Comparison of ENCODE assay signal across 7 mouse cellular contexts in genomic region chr11:55446579-55446978, GRCm38 (mm10). TPM values are rescaled to one million over a fixed set of nuclear protein-coding genes. Genes with fewer than 3 reads are reported as not detected.
DNase-seq lines count a peak whose midpoint lies in the region; ATAC-seq and TF ChIP-seq lines count a peak whose summit lies in the region.

No protein-coding gene starts in this region.

- no peak overlapping the region for H3K9ac ChIP-seq in embryonic facial prominence, embryonic 15.5 days
- no peak overlapping the region for H3K9ac ChIP-seq in limb, embryonic 13.5 days
- H3K9ac ChIP-seq in midbrain, embryonic 16.5 days (ENCODE audit: low read depth, low read length) = no peak overlapping the region

- 31% methylated on average over 4 of the region's 4 CpGs for WGBS in bone marrow, adult 2 months
- 17% methylated on average over 4 of the region's 4 CpGs for WGBS in embryonic facial prominence, embryonic 15.5 days
- 14% methylated on average over 4 of the region's 4 CpGs for WGBS in limb, embryonic 13.5 days
- 23% methylated on average over 4 of the region's 4 CpGs for WGBS in midbrain, embryonic 16.5 days

- peak; percentile 76 for ATAC-seq in embryonic facial prominence, embryonic 15.5 days (ENCODE audit: insufficient number of reproducible peaks, low FRiP score, low TSS enrichment, low read depth)
- peak; percentile 82 for ATAC-seq in limb, embryonic 13.5 days (ENCODE audit: low FRiP score, low read depth)
- ATAC-seq in midbrain, embryonic 16.5 days = peak; percentile 82

- no peaks in the 10 kb centered on the region for H3K4me1 ChIP-seq in bone marrow, adult 2 months (ENCODE audit: control insufficient read depth, insufficient read depth, low read length)
- peaks cover 13% of the 10 kb centered on the region for H3K4me1 ChIP-seq in embryonic facial prominence, embryonic 15.5 days
- H3K4me1 ChIP-seq in limb, embryonic 13.5 days = peaks cover 3% of the 10 kb centered on the region; the same call in 1 of the 2 replicates
- H3K4me1 ChIP-seq in midbrain, embryonic 16.5 days (ENCODE audit: control insufficient read depth, insufficient read depth, low read length) = no peaks in the 10 kb centered on the region

- H3K9me3 ChIP-seq in embryonic facial prominence, embryonic 15.5 days (replicated peaks) = no peaks in the 10 kb centered on the region
- H3K9me3 ChIP-seq in limb, embryonic 13.5 days = no peaks in the 10 kb centered on the region
- H3K9me3 ChIP-seq in midbrain, embryonic 16.5 days (replicated peaks; ENCODE audit: control insufficient read depth, low read length, poor library complexity, severe bottlenecking) = no peaks in the 10 kb centered on the region

- peak; percentile 45 for TF ChIP-seq CTCF in bone marrow, adult 2 months (IDR thresholded peaks at IDR 0.05; ENCODE audit: control insufficient read depth, insufficient read depth, low read length)

- no peaks in the 10 kb centered on the region for H3K27me3 ChIP-seq in embryonic facial prominence, embryonic 15.5 days
- H3K27me3 ChIP-seq in limb, embryonic 13.5 days = no peaks in the 10 kb centered on the region
- H3K27me3 ChIP-seq in midbrain, embryonic 16.5 days (ENCODE audit: control insufficient read depth, insufficient read depth, low read depth, low read length) = no peaks in the 10 kb centered on the region

- peak; percentile 73 to 86 for DNase-seq in heart, adult 9 months (ENCODE audit: low spot score in 2 of 2)
- DNase-seq in kidney, adult 8-10 months = peak; percentile 80 to 84
- DNase-seq in spleen, postnatal 10 days (ENCODE audit: low spot score in 2 of 2) = peak; percentile 62 to 74

- no peak overlapping the region for H3K4me3 ChIP-seq in bone marrow, adult 2 months (replicated peaks; ENCODE audit: control insufficient read depth, low read depth, low read length)
- no peak overlapping the region for H3K4me3 ChIP-seq in embryonic facial prominence, embryonic 15.5 days (replicated peaks)
- no peak overlapping the region for H3K4me3 ChIP-seq in limb, embryonic 13.5 days
- H3K4me3 ChIP-seq in midbrain, embryonic 16.5 days (ENCODE audit: low read depth, low read length) = no peak overlapping the region

- peaks cover 45% of the 10 kb centered on the region for H3K36me3 ChIP-seq in embryonic facial prominence, embryonic 15.5 days
- H3K36me3 ChIP-seq in limb, embryonic 13.5 days = peaks cover 40% of the 10 kb centered on the region
- no peaks in the 10 kb centered on the region for H3K36me3 ChIP-seq in midbrain, embryonic 16.5 days (ENCODE audit: control insufficient read depth, insufficient read depth, low read length)

- no peak overlapping the region for H3K27ac ChIP-seq in bone marrow, adult 2 months (ENCODE audit: control insufficient read depth, insufficient read depth, low read depth, low read length, poor library complexity)
- peak overlapping the region; percentile 84 for H3K27ac ChIP-seq in embryonic facial prominence, embryonic 15.5 days (replicated peaks)
- H3K27ac ChIP-seq in limb, embryonic 13.5 days = peak overlapping the region; percentile 22; the same call in 1 of the 2 replicates
- H3K27ac ChIP-seq in midbrain, embryonic 16.5 days (ENCODE audit: low read length) = no peak overlapping the region

- no peak for TF ChIP-seq POLR2A in bone marrow, adult 2 months (IDR thresholded peaks at IDR 0.05; ENCODE audit: borderline replicate concordance, control insufficient read depth, low read depth, low read length)

- H3K4me2 ChIP-seq in embryonic facial prominence, embryonic 15.5 days (replicated peaks) = no peak overlapping the region
- H3K4me2 ChIP-seq in limb, embryonic 13.5 days (replicated peaks) = no peak overlapping the region
- H3K4me2 ChIP-seq in midbrain, embryonic 16.5 days (ENCODE audit: low read length) = no peak overlapping the region

RNA-seq across cellular contexts. Expression of gene Atox1, which starts 14.5 kb away (rescaled TPM):
- polyA plus RNA-seq in bone marrow, adult 2 months (2011; ENCODE audit: insufficient read depth, insufficient read length, low replicate concordance, missing spikeins) = 75.4 and 128 TPM in 2 replicates
- 487 and 541 TPM in 2 replicates for polyA plus RNA-seq in embryonic facial prominence, embryonic 15.5 days (2015; fragmentation: Nextera tagmentation; extraction: Ambion mirVana)
- 318 and 325 TPM in 2 replicates for polyA plus RNA-seq in limb, embryonic 13.5 days (2015; fragmentation: Nextera tagmentation; extraction: Ambion mirVana)
- polyA plus RNA-seq in midbrain, embryonic 16.5 days (2015; fragmentation: Nextera tagmentation; extraction: Ambion mirVana) = 196 and 215 TPM in 2 replicates

RNA-seq across cellular contexts. Expression of gene G3bp1, which starts 22.9 kb away (rescaled TPM):
- polyA plus RNA-seq in bone marrow, adult 2 months (2011; ENCODE audit: insufficient read depth, insufficient read length, low replicate concordance, missing spikeins) = 29.5 and 38.1 TPM in 2 replicates
- 150 and 160 TPM in 2 replicates for polyA plus RNA-seq in embryonic facial prominence, embryonic 15.5 days (2015; fragmentation: Nextera tagmentation; extraction: Ambion mirVana)
- polyA plus RNA-seq in limb, embryonic 13.5 days (2015; fragmentation: Nextera tagmentation; extraction: Ambion mirVana) = 209 and 211 TPM in 2 replicates
- 92.4 and 103 TPM in 2 replicates for polyA plus RNA-seq in midbrain, embryonic 16.5 days (2015; fragmentation: Nextera tagmentation; extraction: Ambion mirVana)

RNA-seq across cellular contexts. Expression of gene Sparc, which starts 23.6 kb away (rescaled TPM):
- 79.8 and 90.9 TPM in 2 replicates for polyA plus RNA-seq in bone marrow, adult 2 months (2011; ENCODE audit: insufficient read depth, insufficient read length, low replicate concordance, missing spikeins)
- polyA plus RNA-seq in embryonic facial prominence, embryonic 15.5 days (2015; fragmentation: Nextera tagmentation; extraction: Ambion mirVana) = 3,074 and 3,219 TPM in 2 replicates
- polyA plus RNA-seq in limb, embryonic 13.5 days (2015; fragmentation: Nextera tagmentation; extraction: Ambion mirVana) = 1,317 and 1,385 TPM in 2 replicates
- polyA plus RNA-seq in midbrain, embryonic 16.5 days (2015; fragmentation: Nextera tagmentation; extraction: Ambion mirVana) = 426 and 452 TPM in 2 replicates

Comparison
In these comparisons a context has a peak if more than half of its experiments do, and no peak if none do; other contexts are left out.
1. H3K27ac ChIP-seq: peak in embryonic facial prominence, embryonic 15.5 days (single experiment) and limb, embryonic 13.5 days (single experiment); none in bone marrow, adult 2 months (single experiment) and midbrain, embryonic 16.5 days (single experiment).
2. Peak in every context shown above with its lines, with median percentiles within 50 percentile points of each other: ATAC-seq and DNase-seq.